Mouse (Mus musculus): ENCODE measurements around the gene Snrk. TPM values are rescaled to one million over a fixed set of nuclear protein-coding genes. Genes with fewer than 3 reads are reported as not detected.

The Snrk gene
- polyA plus RNA-seq, 1 experiment, result 49.0 TPM

GRCm38 (mm10) chr9:122107701-122108375, 9.2 kb upstream of the Snrk start:
- no peaks in the 10 kb centered on the region for H3K27me3 ChIP-seq (replicated peaks; ENCODE audit: control insufficient read depth, insufficient read depth, low read length)
- no peak for TF ChIP-seq CTCF (conservative IDR thresholded peaks at IDR 0.05; ENCODE audit: insufficient read depth, insufficient read length, low read depth, low read length)
- no peak for TF ChIP-seq POLR2A (IDR thresholded peaks at IDR 0.05; ENCODE audit: low read depth, low read length)
- WGBS, result 48% methylated on average over 7 of the region's 7 CpGs
- H3K36me3 ChIP-seq (ENCODE audit: control insufficient read depth, insufficient read depth, low read length), result no peaks in the 10 kb centered on the region
- H3K4me1 ChIP-seq (ENCODE audit: control insufficient read depth, insufficient read depth, low read length), result no peaks in the 10 kb centered on the region; the same call in 1 of the 2 replicates
- H3K27ac ChIP-seq (ENCODE audit: insufficient read depth, low read depth, low read length), result peak overlapping the region; percentile 13; the same call in 1 of the 2 replicates
- H3K4me3 ChIP-seq (ENCODE audit: insufficient read depth, low read depth, low read length), result no peak overlapping the region
- DNase-seq, result peak; percentile 20

DNA sequence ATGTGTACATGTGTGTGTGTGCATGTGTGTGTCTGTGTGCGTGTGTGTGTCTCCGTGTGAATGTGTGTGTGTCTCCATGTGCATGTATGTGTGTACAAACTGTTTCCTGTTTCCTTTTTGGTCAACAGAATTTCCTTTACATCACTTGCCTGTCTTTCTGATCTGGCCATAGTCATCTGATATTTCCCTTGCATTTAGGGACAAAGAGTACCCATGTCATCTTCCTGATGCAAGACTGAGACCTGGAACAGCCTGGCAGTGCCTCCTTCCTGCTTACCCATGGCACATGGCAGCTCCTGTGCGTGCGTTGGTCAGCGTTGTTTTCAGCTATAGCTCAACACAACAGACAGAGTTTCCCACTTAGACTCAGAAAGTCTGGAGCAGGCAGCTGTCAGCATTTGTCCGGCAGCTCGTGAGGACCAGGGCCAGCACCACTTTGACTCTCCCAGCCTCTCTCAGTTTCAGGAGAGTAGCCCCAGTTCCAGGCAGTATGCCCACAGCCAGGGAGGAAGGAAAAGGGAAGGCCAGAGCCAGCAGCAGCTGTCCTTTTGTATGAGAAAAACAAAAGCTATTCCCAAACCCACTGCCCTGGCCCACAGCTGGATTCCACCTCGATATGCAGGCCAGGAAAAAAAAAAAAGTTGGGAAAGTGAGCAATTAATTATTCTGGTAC, 7.4 kb upstream of the Snrk start:
- Histone ChIP-seq H3K4me3 (ENCODE audit: insufficient read depth, low read depth, low read length) (no peak overlapping the region), H3K36me3 (ENCODE audit: control insufficient read depth, insufficient read depth, low read length) (no peaks in the 10 kb centered on the region), H3K4me1 (ENCODE audit: control insufficient read depth, insufficient read depth, low read length) (no peaks in the 10 kb centered on the region; the same call in 1 of the 2 replicates), H3K27me3 (replicated peaks; ENCODE audit: control insufficient read depth, insufficient read depth, low read length) (no peaks in the 10 kb centered on the region), H3K27ac (ENCODE audit: insufficient read depth, low read depth, low read length) (peak overlapping the region; percentile 89)
- DNase-seq, result peak; percentile 86
- TF ChIP-seq POLR2A (IDR thresholded peaks at IDR 0.05; ENCODE audit: low read depth, low read length) (no peak), CTCF (conservative IDR thresholded peaks at IDR 0.05; ENCODE audit: insufficient read depth, insufficient read length, low read depth, low read length) (no peak)
- WGBS, result 68% methylated on average over 8 of the region's 8 CpGs

- Histone ChIP-seq H3K27ac (ENCODE audit: insufficient read depth, low read depth, low read length) (peak overlapping the region; percentile 72), H3K4me1 (ENCODE audit: control insufficient read depth, insufficient read depth, low read length) (no peaks in the 10 kb centered on the region; the same call in 1 of the 2 replicates), H3K27me3 (replicated peaks; ENCODE audit: control insufficient read depth, insufficient read depth, low read length) (no peaks in the 10 kb centered on the region), H3K36me3 (ENCODE audit: control insufficient read depth, insufficient read depth, low read length) (no peaks in the 10 kb centered on the region), H3K4me3 (ENCODE audit: insufficient read depth, low read depth, low read length) (no peak overlapping the region)
- no peak for DNase-seq
- TF ChIP-seq POLR2A (IDR thresholded peaks at IDR 0.05; ENCODE audit: low read depth, low read length) (no peak), CTCF (conservative IDR thresholded peaks at IDR 0.05; ENCODE audit: insufficient read depth, insufficient read length, low read depth, low read length) (no peak)
- WGBS, result 82% methylated on average over 6 of the region's 6 CpGs
These were observed 6.6 kb upstream of the Snrk start for GRCm38 (mm10) chr9:122110508-122110907.

DNA sequence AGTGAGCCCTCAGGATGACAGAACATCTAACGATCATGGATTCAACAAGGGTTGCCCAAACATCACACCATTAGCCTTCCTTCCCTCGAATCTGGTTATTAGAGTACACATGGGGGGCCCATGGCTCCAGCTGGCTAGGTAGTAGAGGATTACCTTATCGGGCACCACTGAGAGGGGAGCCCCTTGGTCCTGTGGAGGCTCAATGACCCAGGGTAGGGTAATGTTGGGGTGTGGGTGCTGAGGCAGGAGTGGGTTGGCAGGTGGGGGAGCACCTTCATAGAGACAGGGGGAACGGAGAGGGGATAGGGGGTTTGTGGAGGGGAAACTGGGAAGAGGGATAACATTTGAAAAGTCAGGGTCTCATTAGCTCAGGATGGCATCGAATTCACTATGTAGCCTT, 6.1 kb upstream of the Snrk start:
- Histone ChIP-seq H3K27me3 (replicated peaks; ENCODE audit: control insufficient read depth, insufficient read depth, low read length) (no peaks in the 10 kb centered on the region), H3K36me3 (ENCODE audit: control insufficient read depth, insufficient read depth, low read length) (no peaks in the 10 kb centered on the region), H3K4me3 (ENCODE audit: insufficient read depth, low read depth, low read length) (no peak overlapping the region), H3K27ac (ENCODE audit: insufficient read depth, low read depth, low read length) (no peak overlapping the region), H3K4me1 (ENCODE audit: control insufficient read depth, insufficient read depth, low read length) (no peaks in the 10 kb centered on the region; the same call in 1 of the 2 replicates)
- 92% methylated on average over 5 of the region's 5 CpGs for WGBS
- TF ChIP-seq CTCF (conservative IDR thresholded peaks at IDR 0.05; ENCODE audit: insufficient read depth, insufficient read length, low read depth, low read length), result no peak
- no peak for TF ChIP-seq POLR2A (IDR thresholded peaks at IDR 0.05; ENCODE audit: low read depth, low read length)
- no peak for DNase-seq

DNA sequence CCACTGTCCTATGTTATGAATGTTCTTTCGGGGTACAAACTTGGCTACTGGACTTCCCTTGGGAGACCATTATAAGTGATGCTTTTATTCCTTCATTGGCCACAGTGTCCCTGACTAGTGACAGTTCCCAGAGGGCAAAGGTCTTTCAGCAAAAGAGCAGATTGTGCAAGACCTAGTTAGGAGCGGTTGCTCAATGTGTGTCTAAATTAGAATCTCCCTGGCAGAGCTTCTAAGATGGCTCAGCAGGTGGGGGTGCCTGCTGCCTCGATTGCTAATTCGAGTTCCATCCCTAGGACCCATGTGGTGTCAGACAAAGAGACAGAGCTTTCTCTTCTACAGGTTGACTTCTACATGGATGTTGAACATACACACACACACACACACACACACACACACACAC, 1.5 kb upstream of the Snrk start:
- no peaks in the 10 kb centered on the region for H3K27me3 ChIP-seq (replicated peaks; ENCODE audit: control insufficient read depth, insufficient read depth, low read length)

GRCm38 (mm10) chr9:122116359-122116758, 707 bp upstream of the Snrk start:
- WGBS, result 15% methylated on average over 1 of the region's 1 CpGs
- Histone ChIP-seq H3K4me1 (ENCODE audit: control insufficient read depth, insufficient read depth, low read length) (peaks cover 8% of the 10 kb centered on the region; the same call in 1 of the 2 replicates), H3K27ac (ENCODE audit: insufficient read depth, low read depth, low read length) (no peak overlapping the region), H3K36me3 (ENCODE audit: control insufficient read depth, insufficient read depth, low read length) (no peaks in the 10 kb centered on the region), H3K27me3 (replicated peaks; ENCODE audit: control insufficient read depth, insufficient read depth, low read length) (no peaks in the 10 kb centered on the region), H3K4me3 (ENCODE audit: insufficient read depth, low read depth, low read length) (no peak overlapping the region)
- DNase-seq, result no peak
- TF ChIP-seq POLR2A (IDR thresholded peaks at IDR 0.05; ENCODE audit: low read depth, low read length) (no peak), CTCF (conservative IDR thresholded peaks at IDR 0.05; ENCODE audit: insufficient read depth, insufficient read length, low read depth, low read length) (no peak)

More for the DNA sequence above, 1.5 kb upstream of the Snrk start:
- no peak for TF ChIP-seq CTCF (conservative IDR thresholded peaks at IDR 0.05; ENCODE audit: insufficient read depth, insufficient read length, low read depth, low read length)
- TF ChIP-seq POLR2A (IDR thresholded peaks at IDR 0.05; ENCODE audit: low read depth, low read length), result no peak
- 65% methylated on average over 4 of the region's 4 CpGs for WGBS
- DNase-seq, result peak; percentile 79
- no peaks in the 10 kb centered on the region for H3K36me3 ChIP-seq (ENCODE audit: control insufficient read depth, insufficient read depth, low read length)
- H3K4me1 ChIP-seq (ENCODE audit: control insufficient read depth, insufficient read depth, low read length), result peaks cover 8% of the 10 kb centered on the region; the same call in 1 of the 2 replicates
- H3K4me3 ChIP-seq (ENCODE audit: insufficient read depth, low read depth, low read length), result no peak overlapping the region
- no peak overlapping the region for H3K27ac ChIP-seq (ENCODE audit: insufficient read depth, low read depth, low read length)

Measured in kidney, adult 2 months (tissue).